Mouse (Mus musculus) R1 (cell line): Measurements from ENCODE around the gene Nupl1.

Experiments
- DNase-seq: peaks from one replicate; pipeline ENCODE4 v3.0.0-alpha.2; 2018; ENCODE audit warnings: low read depth, low spot score

The Nupl1 gene

DNA sequence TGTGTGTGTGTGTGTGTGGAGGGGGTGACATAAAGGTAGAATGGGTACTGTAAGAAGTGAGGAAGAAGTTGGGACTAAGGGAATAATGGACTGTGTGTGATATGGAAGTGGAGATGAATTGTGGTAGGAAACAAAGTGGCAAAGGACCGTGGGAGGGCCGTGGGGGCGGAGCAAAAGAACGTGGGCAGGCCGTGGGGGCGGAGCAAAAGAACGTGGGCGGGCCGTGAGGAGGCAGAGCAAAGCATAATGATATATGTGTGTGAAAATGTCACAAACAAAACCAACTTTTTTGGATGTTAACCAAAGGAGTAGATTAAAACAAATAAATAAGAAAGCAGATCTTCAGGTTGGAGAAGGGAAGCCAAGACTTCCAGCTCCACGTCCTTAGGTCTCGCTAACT, 98.9 kb downstream of the Nupl1 start:
- DNase-seq, result peak; percentile 49

DNA sequence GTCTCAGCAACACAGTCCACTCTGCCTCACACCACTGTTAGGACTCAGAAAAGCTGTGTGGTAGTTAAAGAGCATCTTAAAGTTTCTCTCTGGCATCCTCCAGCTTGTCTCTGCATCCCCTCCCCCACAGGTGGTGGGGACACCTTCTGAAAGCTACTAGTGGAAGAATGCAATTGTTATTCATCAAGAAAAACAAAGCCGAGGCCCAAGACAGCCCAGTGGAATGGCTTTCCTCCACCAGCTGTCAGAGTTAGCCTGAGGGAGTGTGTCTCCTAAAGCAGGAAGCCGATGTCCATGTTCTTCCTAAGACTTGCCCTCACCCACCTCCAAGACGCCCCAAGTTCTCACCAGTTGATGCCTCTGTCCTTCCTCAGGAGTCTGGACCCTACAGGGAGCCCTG, 102.3 kb downstream of the Nupl1 start:
- peak; percentile 58 for DNase-seq

DNA sequence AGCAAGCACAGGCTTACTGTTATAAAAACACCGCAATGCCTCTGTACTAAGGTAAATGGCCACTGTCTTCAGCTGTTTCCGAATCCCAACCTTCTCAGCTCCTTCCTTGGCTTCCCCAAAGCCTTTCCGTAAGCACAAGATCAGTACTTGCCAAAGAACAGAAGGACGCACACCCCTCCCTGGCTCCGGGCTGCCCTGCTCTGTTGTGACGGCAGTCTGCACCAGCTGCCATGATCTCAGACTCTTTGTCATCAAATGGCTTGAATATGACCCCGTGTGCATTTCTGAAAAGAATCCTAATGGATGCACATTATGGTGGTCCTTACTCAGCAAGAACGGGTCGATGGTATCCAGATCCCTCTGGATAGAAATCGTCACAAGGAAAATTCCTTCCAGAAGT, 108.0 kb downstream of the Nupl1 start:
- DNase-seq, result no peak

DNA sequence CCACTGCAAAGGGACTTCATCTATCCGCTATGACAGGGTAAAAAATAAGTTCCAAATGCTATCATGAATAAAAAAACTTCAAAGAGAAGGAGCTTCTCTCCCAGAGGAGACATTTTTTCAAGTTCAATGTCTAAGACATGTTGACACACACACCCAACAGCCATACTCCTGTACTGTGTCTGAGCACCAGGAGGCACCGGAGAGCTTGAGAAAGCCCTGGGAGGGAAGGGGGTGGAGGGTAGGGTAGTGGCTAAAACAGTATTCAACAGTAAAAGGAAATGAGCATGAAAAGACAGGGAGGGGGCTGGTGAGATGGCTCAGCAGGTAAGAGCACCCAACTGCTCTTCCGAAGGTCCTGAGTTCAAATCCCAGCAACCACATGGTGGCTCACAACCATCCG, 112.9 kb downstream of the Nupl1 start:
- DNase-seq, result peak; percentile 33

DNA sequence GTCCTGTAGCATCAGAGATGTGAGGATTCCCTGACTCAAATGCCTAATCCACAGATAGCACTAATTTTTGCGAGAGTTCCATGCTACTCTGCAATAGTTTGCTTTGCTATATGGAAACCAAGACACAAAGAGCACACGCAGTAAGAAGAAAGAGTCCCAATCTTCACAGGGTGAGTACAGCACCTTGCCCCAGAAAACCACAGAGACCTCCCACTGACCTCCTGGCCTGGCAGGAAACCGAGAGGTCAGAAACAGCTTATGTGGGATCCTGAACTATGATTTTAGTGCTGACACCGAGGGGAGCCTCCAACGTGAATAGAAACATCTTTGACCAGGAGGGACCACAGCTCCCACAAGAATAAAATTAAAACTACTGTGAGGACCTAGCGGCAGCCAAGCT, 113.4 kb downstream of the Nupl1 start:
- no peak for DNase-seq

DNA sequence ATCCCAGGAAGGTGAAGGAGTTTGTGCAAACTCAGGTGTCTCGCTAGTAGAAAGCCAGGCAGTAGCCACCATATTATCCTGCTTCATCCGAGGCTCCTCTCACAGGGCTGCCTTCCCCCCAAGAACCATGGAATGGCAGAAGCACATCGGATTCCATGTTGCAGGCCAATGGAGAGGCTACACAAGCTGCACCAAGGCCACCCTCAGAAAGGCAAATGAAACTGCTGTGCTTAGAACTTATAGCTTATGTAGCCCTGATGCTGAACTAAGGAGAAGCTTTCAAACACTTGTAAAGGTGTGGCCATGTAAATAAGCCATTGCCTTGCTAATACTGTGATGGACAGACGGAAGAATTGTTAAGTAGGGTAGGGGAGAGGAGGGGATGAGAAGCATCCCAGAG, 115.4 kb downstream of the Nupl1 start:
- no peak for DNase-seq

DNA sequence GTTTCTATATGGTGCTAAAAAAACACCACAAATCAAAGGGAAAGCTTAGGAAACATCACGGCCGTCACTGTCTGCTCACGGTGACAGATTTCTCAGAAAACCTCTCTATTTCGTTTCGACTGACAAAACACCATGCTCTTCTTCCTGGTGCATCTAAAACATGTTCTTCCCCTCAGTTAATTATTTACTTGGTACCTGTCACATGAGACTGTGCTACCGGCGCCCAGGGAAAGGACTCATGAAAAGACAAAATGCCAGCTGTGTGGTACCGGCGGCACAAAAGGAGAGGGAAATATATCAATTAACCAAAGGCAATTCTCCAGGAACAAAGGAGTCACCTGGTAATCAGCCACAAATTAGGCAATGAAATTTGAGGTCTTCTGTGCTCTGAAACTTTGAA, 116.5 kb downstream of the Nupl1 start:
- no peak for DNase-seq
